Mouse (Mus musculus) liver, embryonic 14.5 days (tissue): ENCODE results near the gene Ppp1r13l. TPM values are rescaled to one million over a fixed set of nuclear protein-coding genes. Genes with fewer than 3 reads are reported as not detected.

Source experiments
- ATAC-seq: fragments of 200-750 bp; cut with Nextera tagmentation; 2 replicates; pipeline ENCODE4 v1.8.0; 2017; ENCODE audit warnings: moderate number of reproducible peaks, mild to moderate bottlenecking, moderate library complexity; ENCODE audit not compliant: insufficient read depth
- DNase-seq, 3 experiments: peaks; one replicate each; pipeline ENCODE4 v3.0.0-alpha.2; 2012 to 2013; ENCODE audit warnings: low read depth in 3 of 3, low spot score in 3 of 3
- H3K27ac ChIP-seq: fragments of 300-500 bp; sonication (generic); 2 replicates; pipeline ENCODE4 v1.5.1; 2014; ENCODE audit warnings: moderate library complexity, mild to moderate bottlenecking, control low read depth, inconsistent platforms
- H3K27me3 ChIP-seq: fragments of 300-500 bp; sonication (generic); 2 replicates; pipeline ENCODE4 v1.6.1; 2014; ENCODE audit warnings: mild to moderate bottlenecking, low read length, moderate library complexity; ENCODE audit not compliant: control insufficient read depth, insufficient read depth
- H3K36me3 ChIP-seq: fragments of 300-500 bp; sonication (generic); replicated peaks from 2 replicates; pipeline ENCODE4 v1.6.1; 2014; ENCODE audit warnings: low read depth; ENCODE audit not compliant: control insufficient read depth, insufficient read depth
- H3K4me1 ChIP-seq, 2 experiments: fragments of 200-500 bp in 1 of 2; fragments of 300-500 bp in 1 of 2; sonication (generic) in 1 of 2; replicated peaks; 2 replicates each; pipeline ENCODE4 v1.6.1; 2012 to 2014; ENCODE audit warnings: antibody characterized with exemption in 1 of 2, inconsistent platforms in 1 of 2, low read length in 1 of 2; ENCODE audit not compliant: control insufficient read depth in 2 of 2, insufficient read depth in 2 of 2
- H3K4me2 ChIP-seq: fragments of 300-500 bp; sonication (generic); 2 replicates; pipeline ENCODE4 v1.6.1; 2014; ENCODE audit warnings: low read depth, mild to moderate bottlenecking, control low read depth, moderate library complexity
- H3K4me3 ChIP-seq, 2 experiments: fragments of 200-500 bp in 1 of 2; fragments of 300-500 bp in 1 of 2; sonication (generic) in 1 of 2; 2 replicates each; pipeline ENCODE4 v1.5.1; 2012 to 2014; ENCODE audit warnings: low read depth in 2 of 2, low read length in 2 of 2, mild to moderate bottlenecking in 2 of 2, control low read depth in 1 of 2, inconsistent platforms in 1 of 2, moderate library complexity in 1 of 2; ENCODE audit not compliant: insufficient read depth in 1 of 2
- H3K9ac ChIP-seq: fragments of 300-500 bp; sonication (generic); replicated peaks from 2 replicates; pipeline ENCODE4 v1.6.1; 2014; ENCODE audit warnings: mild to moderate bottlenecking, control low read depth, moderate library complexity
- H3K9me3 ChIP-seq: fragments of 300-500 bp; sonication (generic); 2 replicates; pipeline ENCODE4 v1.6.1; 2016; ENCODE audit warnings: low read length, mixed read lengths; ENCODE audit not compliant: control insufficient read depth
- CTCF ChIP-seq: IDR thresholded peaks from 2 replicates; pipeline ENCODE4 v1.5.1; 2016; ENCODE audit warnings: antibody characterized with exemption, low read depth, control low read depth
- EP300 ChIP-seq: IDR thresholded peaks from 2 replicates; pipeline ENCODE4 v1.6.1; 2016; ENCODE audit warnings: antibody characterized with exemption, low read depth
- WGBS: fragments of 180-500 bp; shearing (Covaris S2); extraction: QIAGEN DNeasy Blood & Tissue Kit; methylation state at CpG from one replicate; pipeline ENCODE4 v1.1.7; 2014; ENCODE audit not compliant: insufficient replicate concordance; 5-methylcytosine and 5-hydroxymethylcytosine counted together
- polyA plus RNA-seq, 2 experiments: library from polyadenylated mRNA; depleted of rRNA in 1 of 2; stranded (reverse) in 1 of 2; unstranded in 1 of 2; fragments of >200 nt; fragmentation: Nextera tagmentation in 1 of 2; extraction: Ambion mirVana in 1 of 2; gene quantifications; 2 replicates each; pipeline versions ENCODE4 v1.2.1 to v1.2.3; 2012 to 2014

The Ppp1r13l gene
- polyA plus RNA-seq, 2 experiments = 0.65 to 2.3 TPM

GRCm38 (mm10) chr7:19341250-19341649 lies 18.3 kb upstream of the Ppp1r13l start:
- Histone ChIP-seq H3K9ac (no peak overlapping the region), H3K27me3 (peaks cover 31% of the 10 kb centered on the region), H3K36me3 (no peaks in the 10 kb centered on the region), H3K4me2 (no peak overlapping the region), H3K4me3 (no peak overlapping the region), H3K4me1 (peaks cover 0 to 14% of the 10 kb centered on the region in 2 experiments; a peak in 3 of 4 replicates), H3K9me3 (no peaks in the 10 kb centered on the region), H3K27ac (no peak overlapping the region)
- no peak for ATAC-seq
- no peak for TF ChIP-seq CTCF
- no peak for TF ChIP-seq EP300
- 21% methylated on average over 10 of the region's 10 CpGs for WGBS
- no peak for DNase-seq

- DNase-seq (no peak), ATAC-seq (no peak)
- TF ChIP-seq EP300 (no peak), CTCF (no peak)
- Histone ChIP-seq H3K4me3 (peak overlapping the region in 1 of 2 experiments; percentile 30; a peak in 2 of 4 replicates), H3K36me3 (no peaks in the 10 kb centered on the region), H3K9ac (no peak overlapping the region), H3K27me3 (peaks cover 31% of the 10 kb centered on the region), H3K4me1 (peaks cover 0 to 14% of the 10 kb centered on the region in 2 experiments; a peak in 3 of 4 replicates), H3K27ac (no peak overlapping the region), H3K4me2 (peak overlapping the region; percentile 38), H3K9me3 (no peaks in the 10 kb centered on the region)
- under 1% methylated on average over 41 of the region's 41 CpGs for WGBS
These were observed 17.7 kb upstream of the Ppp1r13l start for GRCm38 (mm10) chr7:19341761-19342409.

- Histone ChIP-seq H3K36me3 (no peaks in the 10 kb centered on the region), H3K9ac (no peak overlapping the region), H3K4me2 (peak overlapping the region; percentile 38), H3K4me1 (peaks cover 0 to 14% of the 10 kb centered on the region in 2 experiments; a peak in 3 of 4 replicates), H3K27ac (no peak overlapping the region), H3K4me3 (peak overlapping the region in 1 of 2 experiments; percentile 30; a peak in 2 of 4 replicates), H3K9me3 (no peaks in the 10 kb centered on the region), H3K27me3 (peaks cover 31% of the 10 kb centered on the region)
- WGBS = 1% methylated on average over 27 of the region's 27 CpGs
- TF ChIP-seq CTCF (peak; percentile 98), EP300 (no peak)
- no peak for DNase-seq
- ATAC-seq = no peak
These were observed 17.0 kb upstream of the Ppp1r13l start for GRCm38 (mm10) chr7:19342481-19343027.

- ATAC-seq = no peak
- peaks cover 31% of the 10 kb centered on the region for H3K27me3 ChIP-seq
- WGBS = 2% methylated on average over 11 of the region's 11 CpGs
- no peak overlapping the region for H3K4me3 ChIP-seq
- no peak overlapping the region for H3K9ac ChIP-seq
- no peaks in the 10 kb centered on the region for H3K9me3 ChIP-seq
- DNase-seq = peak in 2 of 3 experiments; percentile 57 to 59
- H3K4me2 ChIP-seq = peak overlapping the region; percentile 26
- TF ChIP-seq EP300 (no peak), CTCF (peak; percentile 97)
- H3K27ac ChIP-seq = no peak overlapping the region
- peaks cover 0 to 14% of the 10 kb centered on the region in 2 experiments; a peak in 3 of 4 replicates for H3K4me1 ChIP-seq
- no peaks in the 10 kb centered on the region for H3K36me3 ChIP-seq
These were observed 16.2 kb upstream of the Ppp1r13l start for GRCm38 (mm10) chr7:19343210-19343808.
